Mouse (Mus musculus) limb, embryonic 15.5 days (tissue): Measurements from ENCODE around the gene Nos2. TPM values are rescaled to one million over a fixed set of nuclear protein-coding genes. Genes with fewer than 3 reads are reported as not detected.

ENCODE experiments used
- polyA plus RNA-seq: library from polyadenylated mRNA; unstranded; fragments of >200 nt; fragmentation: Nextera tagmentation; extraction: Ambion mirVana; gene quantifications from 2 replicates; pipeline ENCODE4 v1.2.1, GENCODE M21; 2015

The Nos2 gene
- polyA plus RNA-seq, 1 experiment from 2014 or later = 1.9 TPM

Other genes with a start within 250 kb of the Nos2 start
- 8.6 and 9.5 TPM in 2 replicates for gene Nlk, start 223.4 kb upstream of the Nos2 start, polyA plus RNA-seq
- 36.2 and 40.3 TPM in 2 replicates for gene Ccnq, start 169.1 kb upstream of the Nos2 start, polyA plus RNA-seq
- 13.2 and 17.3 TPM in 2 replicates for gene Lyrm9, start 94.2 kb upstream of the Nos2 start, polyA plus RNA-seq
- gene Lgals9, start 64.2 kb downstream of the Nos2 start, polyA plus RNA-seq = 45.9 and 51.0 TPM in 2 replicates
- gene Ksr1, start 225.6 kb downstream of the Nos2 start, polyA plus RNA-seq = 4.0 and 5.2 TPM in 2 replicates